ENCODE assay signal across 18 mouse cellular contexts in the genomic region with DNA sequence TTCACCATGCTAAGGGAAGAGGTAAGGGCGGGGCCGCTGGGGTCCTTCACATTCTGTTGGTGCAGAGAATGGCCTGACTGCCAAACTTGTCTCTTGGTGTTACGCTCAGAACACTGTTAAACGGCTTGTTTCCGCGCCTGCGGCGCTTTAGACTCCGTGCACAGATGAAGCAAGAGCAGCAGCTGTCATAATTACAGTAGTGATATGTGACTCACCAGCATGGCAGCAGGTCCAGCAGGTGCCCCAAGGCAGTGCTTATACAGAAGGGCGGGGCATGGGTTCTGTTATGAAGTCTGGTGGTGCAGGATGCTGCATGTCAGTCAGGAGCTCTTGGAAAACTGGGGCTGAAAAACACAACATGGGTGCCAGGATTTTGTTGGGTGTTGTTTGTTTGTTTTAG. TPM values are rescaled to one million over a fixed set of nuclear protein-coding genes. Genes with fewer than 3 reads are reported as not detected.
DNase-seq lines count a peak whose midpoint lies in the region; ATAC-seq and TF ChIP-seq lines count a peak whose summit lies in the region.
"Had no signal": no experiment of that assay in that cellular context is flagged by ENCODE, and none has a peak within 500 bp of the region (broad histone marks: within the 10 kb centered on the region; RNA-seq: fewer than 3 reads in every experiment).

No protein-coding gene starts in this region.

- H3K27me3 ChIP-seq in C2C12 (ENCODE audit: control insufficient read depth, insufficient read depth, insufficient read length) = no peaks in the 10 kb centered on the region
- H3K27me3 ChIP-seq in intestine, embryonic 16.5 days (replicated peaks; ENCODE audit: control insufficient read depth, insufficient read depth, low read length) = no peaks in the 10 kb centered on the region
- H3K27me3 ChIP-seq in kidney, adult 2 months (replicated peaks; ENCODE audit: control insufficient read depth, insufficient read depth, low read length) = no peaks in the 10 kb centered on the region
- H3K27me3 ChIP-seq: embryonic facial prominence, embryonic 12.5 days; hindbrain, embryonic 13.5 days; liver, embryonic 12.5 days had no signal

- peak; percentile 91 for ATAC-seq in intestine, embryonic 16.5 days
- ATAC-seq: liver, embryonic 12.5 days; midbrain, embryonic 16.5 days had no signal

- peak; percentile 32 for DNase-seq in adrenal gland, adult 8-10 months
- DNase-seq in adrenal gland, postnatal 4 days (ENCODE audit: low spot score in 2 of 2) = no peak
- peak; percentile 31 to 41 for DNase-seq in layer of hippocampus, postnatal 36 days
- no peak for DNase-seq in cerebellum, adult 9-11 months
- DNase-seq in kidney, adult 2 months = no peak
- DNase-seq in lung, adult 2 months = no peak
- DNase-seq: cerebellum, adult 18-20 months; gastrocnemius, postnatal 14 days; heart, postnatal 10 days; left cerebral cortex, postnatal 4 days; thymus, postnatal 14 days had no signal

- no peak overlapping the region for H3K4me3 ChIP-seq in C2C12 (ENCODE audit: insufficient read depth, poor library complexity, severe bottlenecking)
- H3K4me3 ChIP-seq in intestine, embryonic 16.5 days (ENCODE audit: low read length) = no peak overlapping the region
- no peak overlapping the region for H3K4me3 ChIP-seq in kidney, adult 2 months (ENCODE audit: insufficient read depth, low read depth, low read length)
- H3K4me3 ChIP-seq in lung, adult 2 months (replicated peaks; ENCODE audit: extremely low read depth, low read depth, low read length) = no peak overlapping the region
- H3K4me3 ChIP-seq: embryonic facial prominence, embryonic 12.5 days; hindbrain, embryonic 13.5 days; liver, embryonic 12.5 days had no signal

- no peaks in the 10 kb centered on the region for H3K9me3 ChIP-seq in intestine, embryonic 16.5 days (ENCODE audit: control insufficient read depth, low read length)
- H3K9me3 ChIP-seq: embryonic facial prominence, embryonic 12.5 days; hindbrain, embryonic 13.5 days; liver, embryonic 12.5 days had no signal

- no peaks in the 10 kb centered on the region for H3K4me1 ChIP-seq in intestine, embryonic 16.5 days (ENCODE audit: control insufficient read depth, insufficient read depth, low read length)
- H3K4me1 ChIP-seq in kidney, adult 2 months (ENCODE audit: control insufficient read depth, insufficient read depth, low read length) = no peaks in the 10 kb centered on the region; the same call in 1 of the 2 replicates
- no peaks in the 10 kb centered on the region for H3K4me1 ChIP-seq in lung, adult 2 months (ENCODE audit: control insufficient read depth, insufficient read depth, low read length)
- H3K4me1 ChIP-seq: embryonic facial prominence, embryonic 12.5 days; hindbrain, embryonic 13.5 days; liver, embryonic 12.5 days had no signal

- H3K79me2 ChIP-seq in C2C12 (ENCODE audit: control insufficient read depth, insufficient read depth) = no peaks in the 10 kb centered on the region

- TF ChIP-seq POLR2A in kidney, adult 2 months (IDR thresholded peaks at IDR 0.05; ENCODE audit: low read depth, low read length) = no peak
- no peak for TF ChIP-seq POLR2A in lung, adult 2 months (IDR thresholded peaks at IDR 0.05; ENCODE audit: borderline replicate concordance, extremely low read depth, low read depth, low read length)

- 81% methylated on average over 10 of the region's 10 CpGs for WGBS in intestine, embryonic 16.5 days
- WGBS in kidney, adult 2 months = 90% methylated on average over 10 of the region's 10 CpGs
- 93% methylated on average over 10 of the region's 10 CpGs for WGBS in lung, adult 2 months

- H3K9ac ChIP-seq in intestine, embryonic 16.5 days (ENCODE audit: low read depth, low read length) = no peak overlapping the region
- H3K9ac ChIP-seq: embryonic facial prominence, embryonic 12.5 days; hindbrain, embryonic 13.5 days; liver, embryonic 12.5 days had no signal

- H3K4me2 ChIP-seq in intestine, embryonic 16.5 days (ENCODE audit: low read depth, low read length) = no peak overlapping the region
- H3K4me2 ChIP-seq: embryonic facial prominence, embryonic 12.5 days; hindbrain, embryonic 13.5 days; liver, embryonic 12.5 days had no signal

- peaks cover 1% of the 10 kb centered on the region for H3K79me3 ChIP-seq in C2C12 (ENCODE audit: low read depth)

- TF ChIP-seq CTCF in C2C12 (IDR thresholded peaks at IDR 0.05; ENCODE audit: control insufficient read depth, insufficient read depth, insufficient read length) = no peak
- TF ChIP-seq CTCF in kidney, adult 2 months (conservative IDR thresholded peaks at IDR 0.05; ENCODE audit: insufficient read depth, insufficient read length, low read depth, low read length) = no peak
- no peak for TF ChIP-seq CTCF in lung, adult 2 months (IDR thresholded peaks at IDR 0.05; ENCODE audit: insufficient read depth, low read length)

- H3ac ChIP-seq in C2C12 (ENCODE audit: control insufficient read depth, insufficient read length, low read depth) = no peak overlapping the region

- no peak overlapping the region for H3K27ac ChIP-seq in intestine, embryonic 16.5 days (ENCODE audit: low read length)
- no peak overlapping the region for H3K27ac ChIP-seq in kidney, adult 2 months (ENCODE audit: insufficient read depth, low read depth, low read length)
- H3K27ac ChIP-seq: embryonic facial prominence, embryonic 12.5 days; hindbrain, embryonic 13.5 days; kidney, postnatal 0 days; liver, embryonic 12.5 days had no signal

- peaks cover 91% of the 10 kb centered on the region for H3K36me3 ChIP-seq in C2C12 (ENCODE audit: control insufficient read depth, insufficient read depth)
- H3K36me3 ChIP-seq in intestine, embryonic 16.5 days (ENCODE audit: control insufficient read depth, insufficient read depth, low read length) = peaks cover 18% of the 10 kb centered on the region
- peaks cover 4% of the 10 kb centered on the region for H3K36me3 ChIP-seq in kidney, adult 2 months (ENCODE audit: control insufficient read depth, insufficient read depth, low read length)

TF ChIP-seq in C2C12, 6 proteins besides CTCF, POLR2A, EP300 and RAD21:
- peak; percentile 54 for TF ChIP-seq CEBPB (IDR thresholded peaks at IDR 0.05; ENCODE audit: low read depth)
- peak; percentile 73 for TF ChIP-seq MYOD1 (IDR thresholded peaks at IDR 0.05; ENCODE audit: control insufficient read depth, insufficient read length, low read depth)
- no peak for TF ChIP-seq MAX (IDR thresholded peaks at IDR 0.05)

RNA-seq across cellular contexts. Expression of a gene that starts 10.4 kb away (rescaled TPM):
- 100 to 1,000 TPM; 109 to 141 (median 130) TPM for total RNA-seq in adrenal gland, adult 8-10 months (2022)
- total RNA-seq in adrenal gland, postnatal 4 days (2021) = 100 to 1,000 TPM; 132 to 136 TPM
- 115 TPM for polyA plus RNA-seq in C2C12 (2012; fragmentation: generic; extraction: Trizol)
- polyA plus RNA-seq in intestine, embryonic 16.5 days (2015; fragmentation: Nextera tagmentation; extraction: Ambion mirVana) = 162 and 166 TPM in 2 replicates
- total RNA-seq in layer of hippocampus, postnatal 36 days (2021) = 100 to 1,000 TPM; 238 to 252 TPM
- 35.5 and 41.4 TPM in 2 replicates for polyA plus RNA-seq in kidney, adult 2 months (2012; rRNA removed)
- polyA plus RNA-seq in lung, adult 2 months (2012; rRNA removed) = 36.4 and 56.2 TPM in 2 replicates

RNA-seq across cellular contexts. Expression of a gene that starts 15.7 kb away (rescaled TPM):
- total RNA-seq in adrenal gland, adult 8-10 months (2022) = 10 to 100 TPM; 18.0 to 30.4 (median 24.3) TPM
- 10 to 100 TPM; 33.4 to 35.9 TPM for total RNA-seq in adrenal gland, postnatal 4 days (2021)
- 43.5 TPM for polyA plus RNA-seq in C2C12 (2012; fragmentation: generic; extraction: Trizol)
- polyA plus RNA-seq in intestine, embryonic 16.5 days (2015; fragmentation: Nextera tagmentation; extraction: Ambion mirVana) = 31.6 and 35.6 TPM in 2 replicates
- 10 to 100 TPM; 24.3 to 28.4 TPM for total RNA-seq in layer of hippocampus, postnatal 36 days (2021)
- 19.8 and 21.2 TPM in 2 replicates for polyA plus RNA-seq in kidney, adult 2 months (2012; rRNA removed)
- 15.2 and 15.7 TPM in 2 replicates for polyA plus RNA-seq in lung, adult 2 months (2012; rRNA removed)

RNA-seq across cellular contexts. Expression of a gene that starts 47.1 kb away (rescaled TPM):
- total RNA-seq in adrenal gland, adult 8-10 months (2022) = 100 to 1,000 TPM; 400 to 426 (median 421) TPM
- total RNA-seq in adrenal gland, postnatal 4 days (2021) = 100 to 1,000 TPM; 418 to 439 TPM
- 353 TPM for polyA plus RNA-seq in C2C12 (2012; fragmentation: generic; extraction: Trizol)
- polyA plus RNA-seq in intestine, embryonic 16.5 days (2015; fragmentation: Nextera tagmentation; extraction: Ambion mirVana) = 831 and 949 TPM in 2 replicates
- total RNA-seq in layer of hippocampus, postnatal 36 days (2021) = 100 to 1,000 TPM; 254 to 269 TPM
- polyA plus RNA-seq in kidney, adult 2 months (2012; rRNA removed) = 175 and 184 TPM in 2 replicates
- 140 and 217 TPM in 2 replicates for polyA plus RNA-seq in lung, adult 2 months (2012; rRNA removed)

RNA-seq across cellular contexts. Expression of a gene that starts 59.4 kb away (rescaled TPM):
- total RNA-seq in adrenal gland, adult 8-10 months (2022) = 10 to 100 TPM; 37.3 to 60.0 (median 46.5) TPM
- total RNA-seq in adrenal gland, postnatal 4 days (2021) = 10 to 100 TPM; 37.4 to 43.2 TPM
- polyA plus RNA-seq in C2C12 (2012; fragmentation: generic; extraction: Trizol) = 44.4 TPM
- polyA plus RNA-seq in intestine, embryonic 16.5 days (2015; fragmentation: Nextera tagmentation; extraction: Ambion mirVana) = 42.5 and 50.5 TPM in 2 replicates
- 10 to 100 TPM; 29.6 to 30.0 TPM for total RNA-seq in layer of hippocampus, postnatal 36 days (2021)
- polyA plus RNA-seq in kidney, adult 2 months (2012; rRNA removed) = 14.1 and 18.4 TPM in 2 replicates
- 21.2 and 21.4 TPM in 2 replicates for polyA plus RNA-seq in lung, adult 2 months (2012; rRNA removed)

Comparison
In these comparisons a context has a peak if more than half of its experiments do, and no peak if none do; other contexts are left out.
1. DNase-seq: peak in adrenal gland, adult 8-10 months (single experiment) and layer of hippocampus, postnatal 36 days (2 of 2); none in adrenal gland, postnatal 4 days (0 of 2), cerebellum, adult 9-11 months (single experiment), kidney, adult 2 months (single experiment) and lung, adult 2 months (single experiment).